Mouse (Mus musculus): ENCODE results near the gene Figla.

Gene Figla

GRCm38 (mm10) chr6:86070277-86070676 lies 54.3 kb downstream of the Figla start:
- DNase-seq = no peak
